Mouse (Mus musculus) embryonic facial prominence, embryonic 14.5 days (tissue): Measurements from ENCODE around the gene 4632433K11Rik. TPM values are rescaled to one million over a fixed set of nuclear protein-coding genes. Genes with fewer than 3 reads are reported as not detected.
A peak's percentile ranks its signal among the peaks of the same experiment; 100 is the strongest.

Source experiments
- ATAC-seq: fragments of 200-750 bp; cut with Nextera tagmentation; 2 replicates; pipeline ENCODE4 v1.8.0; 2017; ENCODE audit warnings: low read depth, moderate number of reproducible peaks, moderate TSS enrichment
- DNase-seq: peaks from one replicate; pipeline ENCODE4 v3.0.0-alpha.2; 2015; ENCODE audit warnings: low spot score
- H3K27ac ChIP-seq: fragments of 300-500 bp; sonication (generic); replicated peaks from 2 replicates; pipeline ENCODE4 v1.5.1; 2014; ENCODE audit warnings: low read depth, mild to moderate bottlenecking, low read length, moderate library complexity
- H3K27me3 ChIP-seq: fragments of 300-500 bp; sonication (generic); replicated peaks from 2 replicates; pipeline ENCODE4 v1.6.1; 2014; ENCODE audit warnings: low read length; ENCODE audit not compliant: control insufficient read depth, insufficient read depth
- H3K36me3 ChIP-seq: fragments of 300-500 bp; sonication (generic); 2 replicates; pipeline ENCODE4 v1.6.1; 2014; ENCODE audit warnings: low read length, mixed read lengths; ENCODE audit not compliant: control insufficient read depth, insufficient read depth
- H3K4me1 ChIP-seq: fragments of 300-500 bp; sonication (generic); 2 replicates; pipeline ENCODE4 v1.6.1; 2014; ENCODE audit warnings: antibody characterized with exemption, low read length; ENCODE audit not compliant: control insufficient read depth, insufficient read depth
- H3K4me2 ChIP-seq: fragments of 300-500 bp; sonication (generic); 2 replicates; pipeline ENCODE4 v1.6.1; 2014; ENCODE audit warnings: low read depth, mild to moderate bottlenecking, low read length, moderate library complexity, mixed read lengths
- H3K4me3 ChIP-seq: fragments of 300-500 bp; sonication (generic); 2 replicates; pipeline ENCODE4 v1.5.1; 2014; ENCODE audit warnings: low read depth, mild to moderate bottlenecking, low read length
- H3K9ac ChIP-seq: fragments of 300-500 bp; sonication (generic); 2 replicates; pipeline ENCODE4 v1.6.1; 2014; ENCODE audit warnings: low read depth, mild to moderate bottlenecking, low read length, moderate library complexity, mixed read lengths
- H3K9me3 ChIP-seq: fragments of 300-500 bp; sonication (generic); 2 replicates; pipeline ENCODE4 v1.6.1; 2016; ENCODE audit warnings: low read length; ENCODE audit not compliant: control insufficient read depth
- WGBS: fragments of 180-500 bp; shearing (Covaris S2); extraction: QIAGEN DNeasy Blood & Tissue Kit; methylation state at CpG from one replicate; pipeline ENCODE4 v1.1.7; 2014; 5-methylcytosine and 5-hydroxymethylcytosine counted together
- polyA plus RNA-seq: library from polyadenylated mRNA; unstranded; fragments of >200 nt; fragmentation: Nextera tagmentation; extraction: Ambion mirVana; gene quantifications from 2 replicates; pipeline ENCODE4 v1.2.1, GENCODE M21; 2014

The 4632433K11Rik gene
- polyA plus RNA-seq, 1 experiment from 2014 or later: not detected

GRCm38 (mm10) chr7:5057381-5057780 lies 23.5 kb downstream of the 4632433K11Rik start:
- Histone ChIP-seq H3K4me1 (peaks cover 31% of the 10 kb centered on the region), H3K36me3 (no peaks in the 10 kb centered on the region), H3K4me2 (peak overlapping the region; percentile 86), H3K9ac (peak overlapping the region; percentile 84), H3K27ac (no peak overlapping the region), H3K9me3 (no peaks in the 10 kb centered on the region), H3K27me3 (peaks cover 34% of the 10 kb centered on the region), H3K4me3 (peak overlapping the region; percentile 66)
- no peak for DNase-seq
- no peak for ATAC-seq
- 29% methylated on average over 8 of the region's 8 CpGs for WGBS

DNA sequence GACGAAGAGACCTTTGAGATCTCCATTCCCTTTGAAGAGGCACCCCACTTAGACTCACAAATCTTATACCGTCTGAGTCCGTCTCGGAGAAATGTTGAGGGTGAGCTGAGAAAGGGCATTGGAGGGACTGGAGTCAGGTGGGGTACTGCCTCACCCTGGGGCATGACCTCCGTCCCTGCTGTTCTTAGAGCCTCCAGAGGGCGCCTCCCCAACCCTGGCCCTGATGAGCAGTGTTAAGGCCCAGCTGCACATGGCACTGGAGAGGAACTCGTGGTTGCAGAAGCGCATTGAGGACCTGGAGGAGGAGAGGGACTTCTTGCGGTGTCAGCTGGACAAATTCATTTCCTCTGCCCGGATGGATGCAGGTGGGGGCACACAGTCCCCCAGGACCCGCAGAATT lies 23.9 kb downstream of the 4632433K11Rik start:
- WGBS: 42% methylated on average over 11 of the region's 11 CpGs
- H3K4me3 ChIP-seq: peak overlapping the region; percentile 66
- no peak for ATAC-seq
- H3K27me3 ChIP-seq: peaks cover 32% of the 10 kb centered on the region
- no peak for DNase-seq
- peaks cover 27% of the 10 kb centered on the region for H3K4me1 ChIP-seq
- peak overlapping the region; percentile 86 for H3K4me2 ChIP-seq
- peak overlapping the region; percentile 84; the same call in 1 of the 2 replicates for H3K9ac ChIP-seq
- no peak overlapping the region for H3K27ac ChIP-seq
- H3K36me3 ChIP-seq: no peaks in the 10 kb centered on the region
- no peaks in the 10 kb centered on the region for H3K9me3 ChIP-seq

- WGBS: 89% methylated on average over 1 of the region's 1 CpGs
- no peaks in the 10 kb centered on the region for H3K36me3 ChIP-seq
Observed at GRCm38 (mm10) chr7:5058631-5059030, 24.7 kb downstream of the 4632433K11Rik start.

GRCm38 (mm10) chr7:5059421-5059820 lies 25.5 kb downstream of the 4632433K11Rik start:
- ATAC-seq (no peak), DNase-seq (no peak)
- Histone ChIP-seq H3K27ac (peak overlapping the region; percentile 100; the same call in 1 of the 2 replicates), H3K4me1 (peaks cover 20% of the 10 kb centered on the region), H3K4me2 (peak overlapping the region; percentile 58), H3K9me3 (no peaks in the 10 kb centered on the region), H3K27me3 (peaks cover 16% of the 10 kb centered on the region), H3K9ac (no peak overlapping the region), H3K4me3 (no peak overlapping the region), H3K36me3 (no peaks in the 10 kb centered on the region)
- 88% methylated on average over 12 of the region's 12 CpGs for WGBS

More at GRCm38 (mm10) chr7:5058631-5059030, 24.7 kb downstream of the 4632433K11Rik start:
- H3K4me3 ChIP-seq: no peak overlapping the region
- DNase-seq (no peak), ATAC-seq (no peak)
- H3K9me3 ChIP-seq: no peaks in the 10 kb centered on the region
- peaks cover 19% of the 10 kb centered on the region for H3K4me1 ChIP-seq
- no peak overlapping the region for H3K4me2 ChIP-seq
- no peak overlapping the region for H3K27ac ChIP-seq
- H3K9ac ChIP-seq: no peak overlapping the region
- peaks cover 24% of the 10 kb centered on the region for H3K27me3 ChIP-seq

DNA sequence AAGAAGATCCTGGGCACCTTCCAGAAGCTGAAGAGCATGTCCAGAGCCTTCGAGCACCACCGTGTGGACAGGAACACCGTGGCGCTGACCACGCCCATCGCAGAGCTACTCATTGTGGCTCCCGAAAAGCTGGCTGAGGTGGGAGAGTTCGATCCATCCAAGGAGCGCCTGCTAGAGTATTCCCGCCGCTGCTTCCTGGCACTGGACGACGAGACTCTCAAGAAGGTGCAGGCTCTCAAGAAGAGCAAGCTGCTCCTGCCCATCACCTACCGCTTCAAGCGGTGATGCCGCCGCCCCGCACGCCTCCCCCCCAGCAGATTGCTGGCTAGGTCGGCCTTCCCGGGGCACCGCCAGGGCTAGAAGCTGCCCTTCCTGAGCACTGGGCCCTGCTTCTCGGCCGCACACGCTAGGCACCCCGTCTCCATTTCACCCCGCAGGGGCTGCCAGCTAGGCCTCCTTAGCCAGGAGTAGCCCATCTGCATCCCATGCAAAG lies 26.4 kb downstream of the 4632433K11Rik start:
- peaks cover 8% of the 10 kb centered on the region for H3K27me3 ChIP-seq
- H3K9ac ChIP-seq: peak overlapping the region; percentile 96
- no peak; the same call in 1 of the 2 replicates for ATAC-seq
- peak overlapping the region; percentile 64 for H3K4me3 ChIP-seq
- peak overlapping the region; percentile 58 for H3K4me2 ChIP-seq
- DNase-seq: peak; percentile 94
- 4% methylated on average over 27 of the region's 27 CpGs for WGBS
- peak overlapping the region; percentile 100 for H3K27ac ChIP-seq
- no peaks in the 10 kb centered on the region for H3K9me3 ChIP-seq
- H3K36me3 ChIP-seq: no peaks in the 10 kb centered on the region
- H3K4me1 ChIP-seq: peaks cover 21% of the 10 kb centered on the region

DNA sequence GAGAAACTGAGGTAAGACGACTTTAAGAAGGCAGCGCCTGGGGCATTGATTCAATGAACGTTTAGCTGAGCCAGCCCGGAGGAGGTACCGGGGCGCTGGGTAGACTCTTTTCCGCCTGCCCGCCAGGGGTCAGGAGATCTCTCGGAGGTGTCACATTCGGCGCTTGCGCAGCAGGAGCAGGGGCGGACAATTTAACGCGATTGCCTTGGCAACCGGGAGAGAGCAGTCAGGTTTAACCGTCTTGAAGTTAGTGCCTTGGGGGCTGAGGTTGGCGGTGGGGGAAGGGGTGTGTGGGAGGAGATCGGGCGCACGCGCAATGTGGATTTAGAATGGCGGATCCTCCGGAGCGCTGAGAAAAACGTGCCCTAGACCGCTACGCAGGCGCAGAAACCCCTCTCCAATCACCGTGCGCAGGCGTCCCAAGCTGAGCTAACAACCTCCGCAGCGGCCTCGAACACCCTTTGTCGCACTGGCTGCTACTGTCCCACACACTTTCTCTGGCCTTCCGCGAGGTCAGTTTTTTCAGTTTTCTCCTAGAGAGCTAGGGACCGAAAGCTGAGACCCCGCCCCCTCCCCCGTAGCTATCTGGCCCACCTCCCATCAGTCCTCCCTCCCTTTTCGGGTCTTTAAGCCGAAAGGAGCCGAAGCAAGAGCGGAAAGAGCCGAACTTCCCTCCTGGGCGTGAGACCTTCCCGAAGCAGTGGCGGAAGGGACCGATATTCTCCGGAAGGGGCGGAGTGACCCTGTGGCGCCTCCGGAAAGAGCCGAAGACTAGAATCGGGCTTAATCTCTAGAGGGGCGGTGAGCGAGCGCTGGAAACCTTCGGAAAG lies 27.2 kb downstream of the 4632433K11Rik start:
- peak overlapping the region; percentile 100 for H3K27ac ChIP-seq
- peak; percentile 99 for DNase-seq
- H3K36me3 ChIP-seq: peaks cover 2% of the 10 kb centered on the region; the same call in 1 of the 2 replicates
- peak overlapping the region; percentile 64 for H3K4me3 ChIP-seq
- H3K9me3 ChIP-seq: no peaks in the 10 kb centered on the region
- whole genome bisulfite sequencing: under 1% methylated on average over 55 of the region's 60 CpGs
- no peaks in the 10 kb centered on the region for H3K27me3 ChIP-seq
- H3K4me1 ChIP-seq: peaks cover 17% of the 10 kb centered on the region
- H3K4me2 ChIP-seq: peak overlapping the region; percentile 58
- peak overlapping the region; percentile 96 for H3K9ac ChIP-seq
- peak; percentile 92 for ATAC-seq

GRCm38 (mm10) chr7:5061774-5062359 lies 27.9 kb downstream of the 4632433K11Rik start, which contains the start of gene U2af2:
Gene U2af2, plus strand, starts transcription at chr7:5062143.
- 0% methylated on average over 40 of the region's 65 CpGs for WGBS
- peak within 1 kb of the TSS; percentile 64 for H3K4me3 ChIP-seq

DNA sequence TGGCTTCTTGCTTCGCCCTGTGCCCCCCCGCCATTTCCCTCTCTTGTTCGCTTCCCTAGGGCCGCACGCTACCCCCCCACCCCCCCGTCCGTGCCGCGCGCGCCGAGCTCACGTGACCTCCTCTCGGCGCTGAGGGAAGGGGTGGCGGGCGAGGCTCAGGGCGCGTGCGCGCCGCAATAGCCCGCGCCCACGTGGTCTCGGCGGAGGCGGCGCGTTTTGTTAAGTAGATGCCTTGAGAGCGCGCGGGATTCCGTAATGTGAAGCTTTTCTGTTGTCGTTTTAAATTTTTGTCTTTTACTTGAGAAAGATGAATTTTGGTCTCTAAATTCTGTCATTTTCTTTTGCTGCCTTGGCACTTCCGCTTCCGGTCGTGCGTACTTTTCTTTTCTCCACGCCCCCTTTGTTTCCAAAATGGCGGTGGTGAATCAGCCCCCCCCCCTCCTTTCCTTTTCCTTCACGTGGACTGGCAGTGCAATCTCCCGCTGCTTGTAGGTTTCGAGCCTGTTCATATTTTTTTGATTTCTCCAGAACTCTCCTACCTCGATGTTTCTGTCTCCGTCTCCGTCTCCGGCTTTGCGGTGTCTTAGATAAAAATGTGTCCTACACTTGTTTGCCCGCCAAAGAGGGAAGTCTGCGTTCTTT lies 28.6 kb downstream of the 4632433K11Rik start:
- ATAC-seq (peak; percentile 34), DNase-seq (peak; percentile 92)
- under 1% methylated on average over 39 of the region's 51 CpGs for WGBS
- peak overlapping the region; percentile 100 for H3K27ac ChIP-seq
- no peaks in the 10 kb centered on the region for H3K27me3 ChIP-seq
- peak overlapping the region; percentile 58 for H3K4me2 ChIP-seq
- H3K9me3 ChIP-seq: no peaks in the 10 kb centered on the region
- H3K4me1 ChIP-seq: peaks cover 17% of the 10 kb centered on the region
- H3K36me3 ChIP-seq: peaks cover 12% of the 10 kb centered on the region; the same call in 1 of the 2 replicates
- peak overlapping the region; percentile 96 for H3K9ac ChIP-seq
- peak overlapping the region; percentile 64 for H3K4me3 ChIP-seq

More at GRCm38 (mm10) chr7:5061774-5062359, 27.9 kb downstream of the 4632433K11Rik start, which contains the start of gene U2af2:
- Histone ChIP-seq H3K9me3 (no peaks in the 10 kb centered on the region), H3K36me3 (peaks cover 8% of the 10 kb centered on the region; the same call in 1 of the 2 replicates), H3K4me2 (peak within 1 kb of the TSS; percentile 58), H3K4me1 (peaks cover 17% of the 10 kb centered on the region), H3K27ac (peak within 1 kb of the TSS; percentile 100), H3K27me3 (no peaks in the 10 kb centered on the region), H3K9ac (peak within 1 kb of the TSS; percentile 96)
- ATAC-seq (peak; percentile 77), DNase-seq (peak; percentile 95)
